Mouse (Mus musculus) hindbrain, embryonic 14.5 days (tissue): ENCODE data around the gene Coa6. TPM values are rescaled to one million over a fixed set of nuclear protein-coding genes. Genes with fewer than 3 reads are reported as not detected.

Experiments
- polyA plus RNA-seq: library from polyadenylated mRNA; unstranded; fragments of >200 nt; fragmentation: Nextera tagmentation; extraction: Ambion mirVana; gene quantifications from 2 replicates; pipeline ENCODE4 v1.2.1, GENCODE M21; 2014

The Coa6 gene
- polyA plus RNA-seq, 1 experiment from 2014 or later = 51.1 TPM

Other genes with a start within 250 kb of the Coa6 start
- gene Slc35f3, start 124.0 kb upstream of the Coa6 start, polyA plus RNA-seq = 3.4 and 3.6 TPM in 2 replicates
- gene Tarbp1, start 52.5 kb downstream of the Coa6 start, polyA plus RNA-seq = 2.2 and 2.5 TPM in 2 replicates
- gene Irf2bp2, start 171.5 kb downstream of the Coa6 start, polyA plus RNA-seq = 7.2 and 7.4 TPM in 2 replicates